Mouse (Mus musculus): Measurements from ENCODE around the gene Cd3eap.

Gene Cd3eap

GRCm38 (mm10) chr7:19331910-19332309 is 27.4 kb downstream of the Cd3eap start:
- DNase-seq (ENCODE audit: low spot score): no peak

GRCm38 (mm10) chr7:19328425-19328824 is 30.9 kb downstream of the Cd3eap start:
- no peak for DNase-seq (ENCODE audit: low spot score)

- DNase-seq (ENCODE audit: low spot score): no peak
These were observed 31.5 kb downstream of the Cd3eap start for GRCm38 (mm10) chr7:19327782-19328181.

GRCm38 (mm10) chr7:19327128-19327527 is 32.2 kb downstream of the Cd3eap start:
- DNase-seq (ENCODE audit: low spot score): peak; percentile 93

- peak; percentile 77 for DNase-seq (ENCODE audit: low spot score)
These were observed 32.9 kb downstream of the Cd3eap start for GRCm38 (mm10) chr7:19326359-19326758.

GRCm38 (mm10) chr7:19325262-19326199 is 33.8 kb downstream of the Cd3eap start:
- DNase-seq (ENCODE audit: low spot score): no peak

- no peak for DNase-seq (ENCODE audit: low spot score)
These were observed 35.1 kb downstream of the Cd3eap start for GRCm38 (mm10) chr7:19324221-19324620.

- no peak for DNase-seq (ENCODE audit: low spot score)
These were observed 36.8 kb downstream of the Cd3eap start for GRCm38 (mm10) chr7:19322489-19322888.

GRCm38 (mm10) chr7:19321464-19321863 is 37.8 kb downstream of the Cd3eap start:
- DNase-seq (ENCODE audit: low spot score): no peak

- DNase-seq (ENCODE audit: low spot score): no peak
These were observed 38.6 kb downstream of the Cd3eap start for GRCm38 (mm10) chr7:19320637-19321036.

GRCm38 (mm10) chr7:19319906-19320305 is 39.4 kb downstream of the Cd3eap start:
- peak; percentile 99 for DNase-seq (ENCODE audit: low spot score)

GRCm38 (mm10) chr7:19319458-19319857 is 39.8 kb downstream of the Cd3eap start:
- DNase-seq (ENCODE audit: low spot score): no peak

GRCm38 (mm10) chr7:19318676-19319075 is 40.6 kb downstream of the Cd3eap start:
- DNase-seq (ENCODE audit: low spot score): no peak

- no peak for DNase-seq (ENCODE audit: low spot score)
These were observed 41.1 kb downstream of the Cd3eap start for GRCm38 (mm10) chr7:19318201-19318600.

- DNase-seq (ENCODE audit: low spot score): no peak
These were observed 42.7 kb downstream of the Cd3eap start for GRCm38 (mm10) chr7:19316451-19317161.

GRCm38 (mm10) chr7:19314033-19314432 is 45.2 kb downstream of the Cd3eap start:
- no peak for DNase-seq (ENCODE audit: low spot score)

- no peak for DNase-seq (ENCODE audit: low spot score)
These were observed 47.3 kb downstream of the Cd3eap start for GRCm38 (mm10) chr7:19311991-19312390.

GRCm38 (mm10) chr7:19309884-19310641 is 49.2 kb downstream of the Cd3eap start, which contains the start of gene Fosb:
Fosb (minus strand) TSS chr7:19310051.
- peak; percentile 98 for DNase-seq (ENCODE audit: low spot score)

- DNase-seq (ENCODE audit: low spot score): no peak
These were observed 49.9 kb downstream of the Cd3eap start for GRCm38 (mm10) chr7:19309278-19309883.

- peak; percentile 96 for DNase-seq (ENCODE audit: low spot score)
These were observed 50.6 kb downstream of the Cd3eap start for GRCm38 (mm10) chr7:19308454-19309277.

Measured in embryo, embryonic 10 days (tissue).